12 mouse cellular contexts compared by ENCODE assay signal in the genomic region with DNA sequence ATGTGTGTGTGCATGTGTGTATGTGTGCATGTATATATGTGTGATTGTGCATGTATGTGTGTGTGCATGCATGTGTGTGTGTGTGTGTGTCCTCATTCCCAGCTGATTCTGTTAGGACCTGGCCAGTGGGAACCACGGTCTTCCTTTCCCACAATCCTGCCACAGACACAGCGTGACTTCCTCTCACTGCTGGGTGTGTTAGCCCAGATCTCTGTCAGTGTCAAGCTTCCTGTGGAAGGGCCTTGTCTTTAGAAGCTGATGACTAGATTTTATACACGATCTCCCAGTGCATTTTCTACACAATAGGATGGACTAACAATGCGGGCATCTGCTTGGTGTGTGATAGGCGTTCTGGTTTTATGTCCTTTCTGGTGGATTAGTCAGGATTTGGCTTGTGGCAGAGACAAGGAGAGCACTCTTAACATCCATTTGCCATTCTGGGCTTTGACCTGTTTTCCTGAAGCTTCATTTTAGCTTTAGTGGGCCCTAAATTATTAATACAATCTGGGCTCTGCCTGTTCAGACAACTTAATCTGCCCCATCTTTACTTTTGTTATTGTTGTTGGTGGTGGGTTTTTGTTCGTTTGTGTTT.
DNase-seq lines count a peak whose midpoint lies in the region; ATAC-seq lines count a peak whose summit lies in the region.
"Had no signal": no experiment of that assay in that cellular context is flagged by ENCODE, and none has a peak within 500 bp of the region (broad histone marks: within the 10 kb centered on the region; RNA-seq: fewer than 3 reads in every experiment).

No protein-coding gene starts in this region.

- WGBS in hindbrain, embryonic 10.5 days, result 49% methylated on average over 6 of the region's 6 CpGs
- WGBS in midbrain, embryonic 14.5 days, result 15% methylated on average over 6 of the region's 6 CpGs

- DNase-seq in cerebellum, adult 11-12 months, result peak; percentile 61
- DNase-seq in cerebellum, adult 11 months, result no peak
- DNase-seq in MN1 (ENCODE audit: low spot score), result peak; percentile 41
- no peak for DNase-seq in hindbrain, embryonic 10.5 days (ENCODE audit: low spot score)
- peak; percentile 42 for DNase-seq in midbrain, embryonic 14.5 days
- no peak for DNase-seq in ovary, postnatal 36 days (ENCODE audit: low spot score)
- no peak for DNase-seq in spleen, postnatal 4 days (ENCODE audit: low spot score in 2 of 2)
- DNase-seq: heart, adult 18-20 months; heart, postnatal 10 days; left cerebral cortex, postnatal 4 days; liver, postnatal 0 days had no signal

- no peak overlapping the region for H3K4me3 ChIP-seq in hindbrain, embryonic 10.5 days
- H3K4me3 ChIP-seq in midbrain, embryonic 14.5 days (replicated peaks; ENCODE audit: low read depth, low read length), result no peak overlapping the region

- peak overlapping the region; percentile 73 for H3K27ac ChIP-seq in hindbrain, embryonic 10.5 days
- H3K27ac ChIP-seq in midbrain, embryonic 14.5 days (replicated peaks; ENCODE audit: low read depth, low read length), result peak overlapping the region; percentile 74

- peaks cover 48% of the 10 kb centered on the region for H3K4me1 ChIP-seq in hindbrain, embryonic 10.5 days (replicated peaks)
- H3K4me1 ChIP-seq in midbrain, embryonic 14.5 days (ENCODE audit: control insufficient read depth, insufficient read depth, low read length), result peaks cover 47% of the 10 kb centered on the region

- ATAC-seq in midbrain, embryonic 14.5 days (ENCODE audit: low FRiP score, low TSS enrichment), result no peak
- ATAC-seq in frontal cortex, adult (ENCODE audit: low TSS enrichment), result no peak
- ATAC-seq: liver, postnatal 0 days had no signal

- H3K9ac ChIP-seq in midbrain, embryonic 14.5 days (replicated peaks; ENCODE audit: low read length), result no peak overlapping the region
- H3K9ac ChIP-seq: liver, postnatal 0 days had no signal

- no peaks in the 10 kb centered on the region for H3K36me3 ChIP-seq in hindbrain, embryonic 10.5 days
- H3K36me3 ChIP-seq in midbrain, embryonic 14.5 days (ENCODE audit: control insufficient read depth, insufficient read depth, low read length), result no peaks in the 10 kb centered on the region

- no peaks in the 10 kb centered on the region for H3K9me3 ChIP-seq in hindbrain, embryonic 10.5 days
- no peaks in the 10 kb centered on the region for H3K9me3 ChIP-seq in midbrain, embryonic 14.5 days (ENCODE audit: control insufficient read depth, low read length)

- no peak overlapping the region for H3K4me2 ChIP-seq in midbrain, embryonic 14.5 days (ENCODE audit: low read length)

- no peaks in the 10 kb centered on the region for H3K27me3 ChIP-seq in hindbrain, embryonic 10.5 days (ENCODE audit: insufficient read depth, poor library complexity, severe bottlenecking)
- no peaks in the 10 kb centered on the region for H3K27me3 ChIP-seq in midbrain, embryonic 14.5 days (ENCODE audit: control insufficient read depth, insufficient read depth, low read length)

Comparison
In these comparisons a context has a peak if more than half of its experiments do, and no peak if none do; other contexts are left out.
1. DNase-seq: peak in cerebellum, adult 11-12 months (single experiment), MN1 (single experiment) and midbrain, embryonic 14.5 days (single experiment); none in cerebellum, adult 11 months (single experiment), hindbrain, embryonic 10.5 days (single experiment), ovary, postnatal 36 days (single experiment) and spleen, postnatal 4 days (0 of 2).